ENCODE assay signal across 8 mouse cellular contexts in genomic region chr3:65954499-65955391, GRCm38 (mm10). TPM values are rescaled to one million over a fixed set of nuclear protein-coding genes. Genes with fewer than 3 reads are reported as not detected.
A peak's percentile ranks its signal among the peaks of the same experiment; 100 is the strongest.
DNase-seq lines count a peak whose midpoint lies in the region; ATAC-seq and TF ChIP-seq lines count a peak whose summit lies in the region.

No protein-coding gene starts in this region.

- TF ChIP-seq CTCF in embryonic fibroblast, embryonic 13.5 days (IDR thresholded peaks at IDR 0.05; ENCODE audit: borderline replicate concordance, insufficient read depth, low read length) = no peak

- H3K36me3 ChIP-seq in heart, embryonic 13.5 days = peaks cover 63% of the 10 kb centered on the region
- peaks cover 51% of the 10 kb centered on the region for H3K36me3 ChIP-seq in liver, embryonic 16.5 days (ENCODE audit: control insufficient read depth, insufficient read depth)

- 0 out of 2 replicates have a peak overlapping the region, but pooled peaks have one; percentile 61 for H3K9ac ChIP-seq in heart, embryonic 13.5 days
- no peak overlapping the region for H3K9ac ChIP-seq in liver, embryonic 16.5 days (ENCODE audit: low read depth, low read length)

- no peak for DNase-seq in heart, adult 18-20 months
- DNase-seq in ES-CJ7 (ENCODE audit: low read depth, low spot score) = peak; percentile 42
- no peak for DNase-seq in right cerebral cortex, postnatal 14 days
- no peak for DNase-seq in spleen, adult 12 weeks (ENCODE audit: low spot score)
- no peak for DNase-seq in frontal cortex, adult 2 months (ENCODE audit: extremely low spot score in 1 of 2, low spot score in 1 of 2)

- H3K4me1 ChIP-seq in heart, embryonic 13.5 days = peaks cover 56% of the 10 kb centered on the region
- H3K4me1 ChIP-seq in embryonic fibroblast, embryonic 13.5 days (ENCODE audit: control insufficient read depth, insufficient read depth, low read length) = peaks cover 9% of the 10 kb centered on the region
- H3K4me1 ChIP-seq in liver, embryonic 16.5 days (ENCODE audit: control insufficient read depth, low read depth, low read length) = peaks cover 30% of the 10 kb centered on the region

- H3K4me3 ChIP-seq in heart, embryonic 13.5 days = peak overlapping the region; percentile 28
- H3K4me3 ChIP-seq in embryonic fibroblast, embryonic 13.5 days (ENCODE audit: insufficient read depth, low read length) = peak overlapping the region; percentile 42
- H3K4me3 ChIP-seq in liver, embryonic 16.5 days (ENCODE audit: low read depth, low read length) = peak overlapping the region; percentile 34

- no peaks in the 10 kb centered on the region for H3K9me3 ChIP-seq in heart, embryonic 13.5 days
- H3K9me3 ChIP-seq in liver, embryonic 16.5 days (replicated peaks; ENCODE audit: control insufficient read depth, low read length) = no peaks in the 10 kb centered on the region

- 64% methylated on average over 8 of the region's 8 CpGs for WGBS in heart, embryonic 13.5 days
- 59% methylated on average over 8 of the region's 8 CpGs for WGBS in liver, embryonic 16.5 days (ENCODE audit: insufficient replicate concordance)

- peak overlapping the region; percentile 58 for H3K4me2 ChIP-seq in heart, embryonic 13.5 days
- peak overlapping the region; percentile 55 for H3K4me2 ChIP-seq in liver, embryonic 16.5 days (ENCODE audit: low read depth, low read length)

- no peak for ATAC-seq in heart, embryonic 13.5 days (ENCODE audit: extremely low read depth, insufficient number of reproducible peaks, low FRiP score, low TSS enrichment)
- no peak for ATAC-seq in liver, embryonic 16.5 days (ENCODE audit: low read depth)

- no peaks in the 10 kb centered on the region for H3K27me3 ChIP-seq in heart, embryonic 13.5 days (replicated peaks)
- no peaks in the 10 kb centered on the region for H3K27me3 ChIP-seq in liver, embryonic 16.5 days (ENCODE audit: control insufficient read depth, insufficient read depth, low read depth, low read length)

- H3K27ac ChIP-seq in heart, embryonic 13.5 days (replicated peaks) = no peak overlapping the region
- H3K27ac ChIP-seq in embryonic fibroblast, embryonic 13.5 days (ENCODE audit: insufficient read depth, low read length) = no peak overlapping the region
- H3K27ac ChIP-seq in liver, embryonic 16.5 days (ENCODE audit: low read length) = no peak overlapping the region

- TF ChIP-seq POLR2A in embryonic fibroblast, embryonic 13.5 days (IDR thresholded peaks at IDR 0.05; ENCODE audit: low read depth, low read length) = no peak

RNA-seq across cellular contexts. Expression of gene Ccnl1, which starts 3.3 kb away (rescaled TPM):
- polyA plus RNA-seq in heart, embryonic 13.5 days (2015; fragmentation: Nextera tagmentation; extraction: Ambion mirVana) = 61.2 and 67.7 TPM in 2 replicates
- total RNA-seq in heart, adult 18-20 months (2021) = 10 to 100 TPM; 14.7 to 20.8 TPM
- 94.5 and 115 TPM in 2 replicates for polyA plus RNA-seq in embryonic fibroblast, embryonic 13.5 days (2011; ENCODE audit: insufficient read length, low read depth, missing spikeins)
- polyA plus RNA-seq in liver, embryonic 16.5 days (2015; fragmentation: Nextera tagmentation; extraction: Ambion mirVana) = 46.1 and 47.0 TPM in 2 replicates
- 75.7 and 79.8 TPM in 2 replicates for polyA plus RNA-seq in frontal cortex, adult 2 months (2012; rRNA removed)
